Mouse (Mus musculus): Measurements from ENCODE around the gene Zfp512b. TPM values are rescaled to one million over a fixed set of nuclear protein-coding genes. Genes with fewer than 3 reads are reported as not detected.

The Zfp512b gene
- polyA plus RNA-seq, 1 experiment from 2014 or later: 70.9 TPM

- H3K4me3 ChIP-seq: peak within 1 kb of the TSS; percentile 63
- ATAC-seq (ENCODE audit: insufficient number of reproducible peaks, insufficient read depth, low FRiP score, low TSS enrichment, low read depth): 0 out of 2 replicates have a peak, but pooled peaks have one; percentile 10
- H3K27ac ChIP-seq: peak within 1 kb of the TSS; percentile 55
- WGBS: 2% methylated on average over 58 of the region's 71 CpGs
- peaks cover 35% of the 10 kb centered on the region for H3K4me1 ChIP-seq
- peak within 1 kb of the TSS; percentile 77 for H3K9ac ChIP-seq
- no peaks in the 10 kb centered on the region for H3K9me3 ChIP-seq
- peaks cover 30% of the 10 kb centered on the region for H3K27me3 ChIP-seq
- H3K4me2 ChIP-seq: peak within 1 kb of the TSS; percentile 97
- no peaks in the 10 kb centered on the region for H3K36me3 ChIP-seq
Observed at GRCm38 (mm10) chr2:181598454-181599351, 6.1 kb upstream of the Zfp512b start, which contains the start of gene Samd10. Gene Samd10 (minus strand): TSS chr2:181599212.

GRCm38 (mm10) chr2:181597378-181598061 lies 4.9 kb upstream of the Zfp512b start:
- no peaks in the 10 kb centered on the region for H3K9me3 ChIP-seq
- H3K27ac ChIP-seq: no peak overlapping the region
- H3K4me2 ChIP-seq: no peak overlapping the region
- H3K9ac ChIP-seq: no peak overlapping the region
- H3K4me3 ChIP-seq: no peak overlapping the region
- H3K27me3 ChIP-seq: peaks cover 30% of the 10 kb centered on the region
- WGBS: 65% methylated on average over 7 of the region's 7 CpGs
- H3K4me1 ChIP-seq: peaks cover 33% of the 10 kb centered on the region
- ATAC-seq (ENCODE audit: insufficient number of reproducible peaks, insufficient read depth, low FRiP score, low TSS enrichment, low read depth): no peak
- H3K36me3 ChIP-seq: no peaks in the 10 kb centered on the region

GRCm38 (mm10) chr2:181596221-181596960 lies 3.8 kb upstream of the Zfp512b start:
- H3K9me3 ChIP-seq: no peaks in the 10 kb centered on the region
- H3K36me3 ChIP-seq: no peaks in the 10 kb centered on the region
- no peak overlapping the region for H3K4me3 ChIP-seq
- no peak overlapping the region for H3K4me2 ChIP-seq
- no peak for ATAC-seq (ENCODE audit: insufficient number of reproducible peaks, insufficient read depth, low FRiP score, low TSS enrichment, low read depth)
- H3K4me1 ChIP-seq: peaks cover 28% of the 10 kb centered on the region
- H3K9ac ChIP-seq: no peak overlapping the region
- H3K27ac ChIP-seq: no peak overlapping the region
- 49% methylated on average over 6 of the region's 6 CpGs for WGBS
- H3K27me3 ChIP-seq: peaks cover 30% of the 10 kb centered on the region

GRCm38 (mm10) chr2:181594946-181595696 lies 2.5 kb upstream of the Zfp512b start:
- no peak overlapping the region for H3K4me2 ChIP-seq
- peaks cover 4% of the 10 kb centered on the region for H3K36me3 ChIP-seq
- H3K27me3 ChIP-seq: peaks cover 27% of the 10 kb centered on the region
- no peak overlapping the region for H3K27ac ChIP-seq
- peaks cover 30% of the 10 kb centered on the region for H3K4me1 ChIP-seq
- H3K4me3 ChIP-seq: no peak overlapping the region
- 0 out of 2 replicates have a peak overlapping the region, but pooled peaks have one; percentile 12 for H3K9ac ChIP-seq
- no peaks in the 10 kb centered on the region for H3K9me3 ChIP-seq
- ATAC-seq (ENCODE audit: insufficient number of reproducible peaks, insufficient read depth, low FRiP score, low TSS enrichment, low read depth): no peak
- WGBS: 66% methylated on average over 4 of the region's 4 CpGs

- Histone ChIP-seq H3K36me3 (peaks cover 16% of the 10 kb centered on the region), H3K4me1 (peaks cover 26% of the 10 kb centered on the region), H3K27ac (no peak overlapping the region), H3K9me3 (no peaks in the 10 kb centered on the region), H3K4me3 (no peak overlapping the region), H3K4me2 (no peak overlapping the region), H3K9ac (no peak overlapping the region), H3K27me3 (peaks cover 17% of the 10 kb centered on the region)
- ATAC-seq (ENCODE audit: insufficient number of reproducible peaks, insufficient read depth, low FRiP score, low TSS enrichment, low read depth): no peak
Observed at GRCm38 (mm10) chr2:181593937-181594336, 1.3 kb upstream of the Zfp512b start.

GRCm38 (mm10) chr2:181593042-181593421 lies 429 bp upstream of the Zfp512b start:
- Histone ChIP-seq H3K9me3 (no peaks in the 10 kb centered on the region), H3K4me3 (peak overlapping the region; percentile 97), H3K36me3 (peaks cover 25% of the 10 kb centered on the region), H3K27me3 (peaks cover 8% of the 10 kb centered on the region), H3K27ac (peak overlapping the region; percentile 84), H3K9ac (peak overlapping the region; percentile 96), H3K4me2 (peak overlapping the region; percentile 88), H3K4me1 (peaks cover 18% of the 10 kb centered on the region)
- peak; percentile 17; the same call in 1 of the 2 replicates for ATAC-seq (ENCODE audit: insufficient number of reproducible peaks, insufficient read depth, low FRiP score, low TSS enrichment, low read depth)
- WGBS: 3% methylated on average over 6 of the region's 6 CpGs

GRCm38 (mm10) chr2:181591528-181592085 lies 996 bp downstream of the Zfp512b start, which contains the start of gene Prpf6:
Gene Prpf6 (plus strand): TSS chr2:181591868.
- H3K9ac ChIP-seq: peak within 1 kb of the TSS; percentile 96
- H3K4me1 ChIP-seq: peaks cover 18% of the 10 kb centered on the region
- no peaks in the 10 kb centered on the region for H3K9me3 ChIP-seq
- peak within 1 kb of the TSS; percentile 88 for H3K4me2 ChIP-seq
- H3K36me3 ChIP-seq: peaks cover 38% of the 10 kb centered on the region
- 9% methylated on average over 5 of the region's 5 CpGs for WGBS
- H3K27me3 ChIP-seq: no peaks in the 10 kb centered on the region
- 0 out of 2 replicates have a peak, but pooled peaks have one; percentile 5 for ATAC-seq (ENCODE audit: insufficient number of reproducible peaks, insufficient read depth, low FRiP score, low TSS enrichment, low read depth)
- peak within 1 kb of the TSS; percentile 97 for H3K4me3 ChIP-seq
- H3K27ac ChIP-seq: peak within 1 kb of the TSS; percentile 84

- Histone ChIP-seq H3K4me1 (peaks cover 18% of the 10 kb centered on the region), H3K27me3 (no peaks in the 10 kb centered on the region), H3K27ac (no peak overlapping the region), H3K36me3 (peaks cover 50% of the 10 kb centered on the region), H3K9me3 (no peaks in the 10 kb centered on the region), H3K4me3 (no peak overlapping the region), H3K4me2 (peak overlapping the region; percentile 88; the same call in 1 of the 2 replicates), H3K9ac (0 out of 2 replicates have a peak overlapping the region, but pooled peaks have one; percentile 96)
- ATAC-seq (ENCODE audit: insufficient number of reproducible peaks, insufficient read depth, low FRiP score, low TSS enrichment, low read depth): no peak
- 92% methylated on average over 5 of the region's 5 CpGs for WGBS
Observed at GRCm38 (mm10) chr2:181590471-181590870, 2.1 kb downstream of the Zfp512b start.

GRCm38 (mm10) chr2:181589732-181590105 lies 2.9 kb downstream of the Zfp512b start:
- Histone ChIP-seq H3K36me3 (peaks cover 57% of the 10 kb centered on the region), H3K27me3 (no peaks in the 10 kb centered on the region), H3K9ac (no peak overlapping the region), H3K4me1 (peaks cover 18% of the 10 kb centered on the region), H3K9me3 (no peaks in the 10 kb centered on the region), H3K4me3 (no peak overlapping the region), H3K4me2 (no peak overlapping the region), H3K27ac (no peak overlapping the region)
- WGBS: 95% methylated on average over 9 of the region's 9 CpGs
- ATAC-seq (ENCODE audit: insufficient number of reproducible peaks, insufficient read depth, low FRiP score, low TSS enrichment, low read depth): no peak

- no peak for ATAC-seq (ENCODE audit: insufficient number of reproducible peaks, insufficient read depth, low FRiP score, low TSS enrichment, low read depth)
- H3K27ac ChIP-seq: no peak overlapping the region
- no peak overlapping the region for H3K4me3 ChIP-seq
- 0 out of 2 replicates have a peak overlapping the region, but pooled peaks have one; percentile 6 for H3K9ac ChIP-seq
- 95% methylated on average over 10 of the region's 10 CpGs for WGBS
- H3K4me2 ChIP-seq: no peak overlapping the region
- peaks cover 63% of the 10 kb centered on the region for H3K36me3 ChIP-seq
- no peaks in the 10 kb centered on the region for H3K27me3 ChIP-seq
- H3K4me1 ChIP-seq: peaks cover 18% of the 10 kb centered on the region
- no peaks in the 10 kb centered on the region for H3K9me3 ChIP-seq
Observed at GRCm38 (mm10) chr2:181589011-181589731, 3.4 kb downstream of the Zfp512b start.
